ENCODE assay signal across 8 mouse cellular contexts in genomic region chr2:165883846-165884576, GRCm38 (mm10). TPM values are rescaled to one million over a fixed set of nuclear protein-coding genes. Genes with fewer than 3 reads are reported as not detected.
DNase-seq lines count a peak whose midpoint lies in the region; ATAC-seq lines count a peak whose summit lies in the region.

No protein-coding gene starts in this region.

- H3K4me2 ChIP-seq in embryonic facial prominence, embryonic 12.5 days (replicated peaks), result peak overlapping the region; percentile 68
- H3K4me2 ChIP-seq in heart, embryonic 16.5 days (ENCODE audit: low read depth, low read length), result peak overlapping the region; percentile 87

- H3K9me3 ChIP-seq in embryonic facial prominence, embryonic 12.5 days, result no peaks in the 10 kb centered on the region
- H3K9me3 ChIP-seq in heart, embryonic 16.5 days (replicated peaks; ENCODE audit: control insufficient read depth, low read length), result no peaks in the 10 kb centered on the region

- H3K4me1 ChIP-seq in embryonic facial prominence, embryonic 12.5 days, result peaks cover 98% of the 10 kb centered on the region
- peaks cover 95% of the 10 kb centered on the region for H3K4me1 ChIP-seq in heart, embryonic 16.5 days (ENCODE audit: control insufficient read depth, insufficient read depth, low read length)

- no peaks in the 10 kb centered on the region for H3K27me3 ChIP-seq in embryonic facial prominence, embryonic 12.5 days
- H3K27me3 ChIP-seq in heart, embryonic 16.5 days (ENCODE audit: control insufficient read depth, insufficient read depth, low read length), result no peaks in the 10 kb centered on the region

- H3K9ac ChIP-seq in embryonic facial prominence, embryonic 12.5 days, result peak overlapping the region; percentile 65
- peak overlapping the region; percentile 89 for H3K9ac ChIP-seq in heart, embryonic 16.5 days (ENCODE audit: low read length)

- H3K27ac ChIP-seq in embryonic facial prominence, embryonic 12.5 days, result peak overlapping the region; percentile 100
- H3K27ac ChIP-seq in heart, embryonic 16.5 days (ENCODE audit: low read length), result peak overlapping the region; percentile 100

- 10% methylated on average over 11 of the region's 11 CpGs for WGBS in embryonic facial prominence, embryonic 12.5 days
- 5% methylated on average over 11 of the region's 11 CpGs for WGBS in heart, embryonic 16.5 days

- ATAC-seq in CD4-positive, CD25-positive, alpha-beta regulatory T cell, adult 4 months, result peak; percentile 50
- ATAC-seq in embryonic facial prominence, embryonic 12.5 days (ENCODE audit: insufficient number of reproducible peaks, insufficient read depth, low FRiP score, low TSS enrichment), result no peak
- no peak; the same call in 1 of the 2 replicates for ATAC-seq in heart, embryonic 16.5 days (replicated peaks; ENCODE audit: extremely low read depth, insufficient read depth, low FRiP score)
- no peak for ATAC-seq in megakaryocyte-erythroid progenitor cell, adult 5-6 weeks (replicated peaks; ENCODE audit: low FRiP score, low TSS enrichment, poor library complexity, severe bottlenecking)

- peak overlapping the region; percentile 29 for H3K4me3 ChIP-seq in embryonic facial prominence, embryonic 12.5 days
- H3K4me3 ChIP-seq in heart, embryonic 16.5 days (ENCODE audit: low read length), result peak overlapping the region; percentile 55

- peak; percentile 39 for DNase-seq in 3134 (ENCODE audit: extremely low read depth, insufficient read length, low spot score)
- DNase-seq in kidney, postnatal 14 days, result peak; percentile 68
- DNase-seq in lung, adult 18-20 months, result peak; percentile 68 to 78
- peak; percentile 68 for DNase-seq in right cerebral cortex, postnatal 25 days

- no peaks in the 10 kb centered on the region for H3K36me3 ChIP-seq in embryonic facial prominence, embryonic 12.5 days
- no peaks in the 10 kb centered on the region for H3K36me3 ChIP-seq in heart, embryonic 16.5 days (ENCODE audit: control insufficient read depth, insufficient read depth)

RNA-seq across cellular contexts. Expression of gene Zmynd8, which starts 14.8 kb away (rescaled TPM):
- 10 to 100 TPM; 66.6 to 75.4 TPM for polyA plus RNA-seq in CD4-positive, CD25-positive, alpha-beta regulatory T cell, adult 4 months (2017; shearing (Covaris generic))
- polyA plus RNA-seq in embryonic facial prominence, embryonic 12.5 days (2016; fragmentation: Nextera tagmentation; extraction: Ambion mirVana), result 58.9 and 64.2 TPM in 2 replicates
- polyA plus RNA-seq in heart, embryonic 16.5 days (2015; fragmentation: Nextera tagmentation; extraction: Ambion mirVana), result 36.0 and 40.2 TPM in 2 replicates
- total RNA-seq in megakaryocyte-erythroid progenitor cell, adult 5-6 weeks (2014; fragmentation: Nextera tagmentation), result 70.9 and 80.1 TPM in 2 replicates
- total RNA-seq in megakaryocyte-erythroid progenitor cell, adult 5-6 weeks (2017), result 27.2 and 42.9 TPM in 2 replicates
